Mouse (Mus musculus) right cerebral cortex, adult 2 months (tissue): ENCODE results near the gene Gm128.

Experiments
- DNase-seq, 2 experiments: peaks; one replicate each; pipeline ENCODE4 v3.0.0; 2021 to 2022; ENCODE audit warnings: low spot score in 2 of 2

The Gm128 gene

DNA sequence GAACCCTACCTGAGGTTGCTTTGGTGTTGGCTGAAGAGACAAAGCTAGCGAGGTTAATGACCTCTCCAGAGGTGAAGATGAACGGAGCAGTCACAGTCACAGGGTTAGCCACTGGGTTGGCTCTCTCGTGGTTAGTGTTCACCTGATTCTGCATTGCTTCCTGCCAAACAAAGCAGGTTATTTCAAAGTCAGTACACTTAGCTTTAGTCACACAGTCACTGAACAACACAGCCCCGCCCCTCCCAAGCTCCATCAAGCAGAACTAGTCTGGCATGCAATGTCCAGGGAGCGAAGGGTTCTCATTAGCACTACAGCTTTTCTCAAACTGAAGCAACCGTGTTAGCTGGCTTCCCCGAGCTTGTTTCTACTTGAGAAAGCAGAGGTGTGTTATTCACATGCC, 41.3 kb downstream of the Gm128 start:
- no peak for DNase-seq

- DNase-seq = no peak
These were observed 42.3 kb downstream of the Gm128 start for GRCm38 (mm10) chr3:95199101-95199500.

GRCm38 (mm10) chr3:95195772-95196171, 45.6 kb downstream of the Gm128 start:
- DNase-seq = no peak

DNA sequence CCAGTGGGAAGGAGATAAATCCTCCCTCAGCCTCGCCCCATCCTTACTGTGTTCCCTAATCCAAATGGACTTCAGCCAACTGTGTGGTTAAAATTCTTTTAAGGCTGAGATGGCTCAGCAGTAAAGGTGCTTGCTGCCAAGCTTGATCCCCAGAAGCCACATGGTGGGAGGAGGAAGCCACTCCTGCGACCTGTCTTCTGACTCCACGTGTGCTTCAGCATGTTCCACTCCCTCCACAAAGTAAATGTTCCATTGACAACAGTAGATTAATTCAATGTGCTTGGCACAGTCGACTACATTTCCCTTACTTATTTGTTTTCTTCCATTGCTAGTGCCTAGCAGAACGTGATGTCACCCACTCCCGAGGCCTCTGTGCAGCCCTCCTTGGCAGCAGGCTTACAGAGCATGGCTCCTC, 46.7 kb downstream of the Gm128 start:
- no peak for DNase-seq
